Mouse (Mus musculus): ENCODE results near the gene Zfp865. TPM values are rescaled to one million over a fixed set of nuclear protein-coding genes. Genes with fewer than 3 reads are reported as not detected.
A peak's percentile ranks its signal among the peaks of the same experiment; 100 is the strongest.

Gene Zfp865
- polyA plus RNA-seq, 1 experiment from 2014 or later: 5.8 TPM

- Histone ChIP-seq H3K27ac (no peak overlapping the region), H3K9me3 (no peaks in the 10 kb centered on the region), H3K9ac (peak overlapping the region; percentile 83), H3K4me2 (peak overlapping the region; percentile 70), H3K36me3 (no peaks in the 10 kb centered on the region), H3K4me1 (replicated peaks) (peaks cover 62% of the 10 kb centered on the region), H3K4me3 (peak overlapping the region; percentile 57), H3K27me3 (peaks cover 62% of the 10 kb centered on the region)
- 28% methylated on average over 11 of the region's 11 CpGs for WGBS
- ATAC-seq (ENCODE audit: low FRiP score): no peak
These were observed 37.6 kb downstream of the Zfp865 start for GRCm38 (mm10) chr7:5057804-5058203.

GRCm38 (mm10) chr7:5058631-5059030, 38.5 kb downstream of the Zfp865 start:
- Histone ChIP-seq H3K27me3 (peaks cover 54% of the 10 kb centered on the region), H3K4me1 (replicated peaks) (peaks cover 61% of the 10 kb centered on the region), H3K9me3 (no peaks in the 10 kb centered on the region), H3K4me3 (no peak overlapping the region), H3K27ac (0 out of 2 replicates have a peak overlapping the region, but pooled peaks have one; percentile 99), H3K36me3 (no peaks in the 10 kb centered on the region), H3K4me2 (peak overlapping the region; percentile 70; the same call in 1 of the 2 replicates), H3K9ac (0 out of 2 replicates have a peak overlapping the region, but pooled peaks have one; percentile 20)
- 85% methylated on average over 1 of the region's 1 CpGs for whole genome bisulfite sequencing
- ATAC-seq (ENCODE audit: low FRiP score): no peak

- Histone ChIP-seq H3K4me3 (no peak overlapping the region), H3K27ac (peak overlapping the region; percentile 99), H3K9ac (peak overlapping the region; percentile 89; the same call in 1 of the 2 replicates), H3K36me3 (no peaks in the 10 kb centered on the region), H3K4me1 (replicated peaks) (peaks cover 61% of the 10 kb centered on the region), H3K4me2 (no peak overlapping the region; the same call in 1 of the 2 replicates), H3K9me3 (no peaks in the 10 kb centered on the region), H3K27me3 (peaks cover 46% of the 10 kb centered on the region)
- 93% methylated on average over 12 of the region's 12 CpGs for WGBS
- no peak for ATAC-seq (ENCODE audit: low FRiP score)
These were observed 39.2 kb downstream of the Zfp865 start for GRCm38 (mm10) chr7:5059421-5059820.

- ATAC-seq (ENCODE audit: low FRiP score): peak; percentile 1; the same call in 1 of the 2 replicates
- WGBS: 3% methylated on average over 27 of the region's 27 CpGs
- H3K36me3 ChIP-seq: no peaks in the 10 kb centered on the region
- H3K9me3 ChIP-seq: no peaks in the 10 kb centered on the region
- H3K4me2 ChIP-seq: peak overlapping the region; percentile 84
- H3K4me3 ChIP-seq: peak overlapping the region; percentile 75
- H3K9ac ChIP-seq: peak overlapping the region; percentile 89
- H3K27ac ChIP-seq: peak overlapping the region; percentile 99
- peaks cover 62% of the 10 kb centered on the region for H3K4me1 ChIP-seq (replicated peaks)
- H3K27me3 ChIP-seq: peaks cover 38% of the 10 kb centered on the region
These were observed 40.1 kb downstream of the Zfp865 start for GRCm38 (mm10) chr7:5060239-5060731.

GRCm38 (mm10) chr7:5060944-5061773, 41.0 kb downstream of the Zfp865 start:
- WGBS: under 1% methylated on average over 60 of the region's 60 CpGs
- peaks cover 64% of the 10 kb centered on the region for H3K4me1 ChIP-seq (replicated peaks)

GRCm38 (mm10) chr7:5061774-5062359, 41.7 kb downstream of the Zfp865 start, which contains the start of gene U2af2:
TSS of gene U2af2 (plus strand) at chr7:5062143.
- Histone ChIP-seq H3K4me2 (peak within 1 kb of the TSS; percentile 84), H3K4me3 (peak within 1 kb of the TSS; percentile 75), H3K9ac (peak within 1 kb of the TSS; percentile 89), H3K27me3 (peaks cover 22% of the 10 kb centered on the region), H3K9me3 (no peaks in the 10 kb centered on the region), H3K27ac (peak within 1 kb of the TSS; percentile 99), H3K36me3 (peaks cover 9% of the 10 kb centered on the region), H3K4me1 (replicated peaks) (peaks cover 66% of the 10 kb centered on the region)
- under 1% methylated on average over 52 of the region's 65 CpGs for WGBS
- peak; percentile 80 for ATAC-seq (ENCODE audit: low FRiP score)

More at GRCm38 (mm10) chr7:5060944-5061773, 41.0 kb downstream of the Zfp865 start:
- Histone ChIP-seq H3K27me3 (peaks cover 29% of the 10 kb centered on the region), H3K4me3 (peak overlapping the region; percentile 75), H3K4me2 (peak overlapping the region; percentile 84), H3K9me3 (no peaks in the 10 kb centered on the region), H3K36me3 (peaks cover 2% of the 10 kb centered on the region), H3K9ac (peak overlapping the region; percentile 89), H3K27ac (peak overlapping the region; percentile 99)
- ATAC-seq (ENCODE audit: low FRiP score): peak; percentile 92

GRCm38 (mm10) chr7:5062360-5063001, 42.3 kb downstream of the Zfp865 start:
- peak; percentile 28 for ATAC-seq (ENCODE audit: low FRiP score)
- Histone ChIP-seq H3K36me3 (peaks cover 15% of the 10 kb centered on the region), H3K27ac (peak overlapping the region; percentile 99), H3K27me3 (peaks cover 16% of the 10 kb centered on the region), H3K9me3 (no peaks in the 10 kb centered on the region), H3K4me2 (peak overlapping the region; percentile 84), H3K9ac (peak overlapping the region; percentile 89), H3K4me3 (peak overlapping the region; percentile 75), H3K4me1 (replicated peaks) (peaks cover 65% of the 10 kb centered on the region)
- whole genome bisulfite sequencing: under 1% methylated on average over 47 of the region's 51 CpGs

- no peaks in the 10 kb centered on the region for H3K9me3 ChIP-seq
- peaks cover 50% of the 10 kb centered on the region for H3K4me1 ChIP-seq (replicated peaks)
- no peak overlapping the region for H3K27ac ChIP-seq
- no peak for ATAC-seq (ENCODE audit: low FRiP score)
- WGBS: 96% methylated on average over 6 of the region's 6 CpGs
- H3K27me3 ChIP-seq: no peaks in the 10 kb centered on the region
- peak overlapping the region; percentile 84; the same call in 1 of the 2 replicates for H3K4me2 ChIP-seq
- peaks cover 39% of the 10 kb centered on the region for H3K36me3 ChIP-seq
- H3K4me3 ChIP-seq: no peak overlapping the region
- H3K9ac ChIP-seq: no peak overlapping the region
These were observed 44.7 kb downstream of the Zfp865 start for GRCm38 (mm10) chr7:5064886-5065285.

GRCm38 (mm10) chr7:5073586-5073985, 53.4 kb downstream of the Zfp865 start:
- no peaks in the 10 kb centered on the region for H3K4me1 ChIP-seq (replicated peaks)
- no peak for ATAC-seq (ENCODE audit: low FRiP score)
- H3K4me2 ChIP-seq: no peak overlapping the region
- H3K9me3 ChIP-seq: no peaks in the 10 kb centered on the region
- H3K27me3 ChIP-seq: no peaks in the 10 kb centered on the region
- H3K36me3 ChIP-seq: peaks cover 97% of the 10 kb centered on the region
- H3K4me3 ChIP-seq: no peak overlapping the region
- H3K9ac ChIP-seq: no peak overlapping the region
- no peak overlapping the region for H3K27ac ChIP-seq
- 76% methylated on average over 1 of the region's 1 CpGs for WGBS

GRCm38 (mm10) chr7:5074984-5075383, 54.8 kb downstream of the Zfp865 start:
- Histone ChIP-seq H3K4me2 (no peak overlapping the region), H3K27me3 (no peaks in the 10 kb centered on the region), H3K4me3 (no peak overlapping the region), H3K27ac (no peak overlapping the region), H3K9me3 (no peaks in the 10 kb centered on the region), H3K36me3 (peaks cover 89% of the 10 kb centered on the region), H3K9ac (no peak overlapping the region), H3K4me1 (replicated peaks) (no peaks in the 10 kb centered on the region)
- WGBS: 97% methylated on average over 5 of the region's 5 CpGs
- no peak for ATAC-seq (ENCODE audit: low FRiP score)

- H3K9me3 ChIP-seq: no peaks in the 10 kb centered on the region
- H3K4me1 ChIP-seq (replicated peaks): peaks cover 14% of the 10 kb centered on the region
- no peak overlapping the region for H3K4me3 ChIP-seq
- WGBS: 94% methylated on average over 2 of the region's 2 CpGs
- H3K4me2 ChIP-seq: no peak overlapping the region
- H3K27ac ChIP-seq: no peak overlapping the region
- no peak for ATAC-seq (ENCODE audit: low FRiP score)
- H3K9ac ChIP-seq: no peak overlapping the region
- H3K36me3 ChIP-seq: peaks cover 69% of the 10 kb centered on the region
- H3K27me3 ChIP-seq: no peaks in the 10 kb centered on the region
These were observed 56.8 kb downstream of the Zfp865 start for GRCm38 (mm10) chr7:5076931-5077330.
